Mouse (Mus musculus) embryonic facial prominence, embryonic 13.5 days (tissue): ENCODE results near the gene Slc17a4. TPM values are rescaled to one million over a fixed set of nuclear protein-coding genes. Genes with fewer than 3 reads are reported as not detected.

Experiments used
- ATAC-seq: fragments of 200-750 bp; cut with Nextera tagmentation; 2 replicates; pipeline ENCODE4 v1.8.0; 2017; ENCODE audit warnings: low read depth; ENCODE audit not compliant: insufficient number of reproducible peaks, insufficient read depth, low FRiP score, low TSS enrichment
- H3K27ac ChIP-seq: fragments of 300-500 bp; sonication (generic); 2 replicates; pipeline ENCODE4 v1.5.1; 2015; ENCODE audit warnings: moderate library complexity, mild to moderate bottlenecking, inconsistent platforms
- H3K27me3 ChIP-seq: fragments of 300-500 bp; sonication (generic); 2 replicates; pipeline ENCODE4 v1.6.1; 2015; ENCODE audit warnings: mild to moderate bottlenecking, inconsistent platforms
- H3K36me3 ChIP-seq: fragments of 300-500 bp; sonication (generic); 2 replicates; pipeline ENCODE4 v1.6.1; 2015; ENCODE audit warnings: mild to moderate bottlenecking, inconsistent platforms
- H3K4me1 ChIP-seq: fragments of 300-500 bp; sonication (generic); 2 replicates; pipeline ENCODE4 v1.6.1; 2015; ENCODE audit warnings: inconsistent platforms
- H3K4me2 ChIP-seq: fragments of 300-500 bp; sonication (generic); 2 replicates; pipeline ENCODE4 v1.6.1; 2015; ENCODE audit warnings: moderate library complexity, mild to moderate bottlenecking, inconsistent platforms
- H3K4me3 ChIP-seq: fragments of 300-500 bp; sonication (generic); 2 replicates; pipeline ENCODE4 v1.5.1; 2015; ENCODE audit warnings: mild to moderate bottlenecking, inconsistent platforms
- H3K9ac ChIP-seq: fragments of 300-500 bp; sonication (generic); 2 replicates; pipeline ENCODE4 v1.6.1; 2015; ENCODE audit warnings: mild to moderate bottlenecking, inconsistent platforms
- H3K9me3 ChIP-seq: fragments of 300-500 bp; sonication (generic); 2 replicates; pipeline ENCODE4 v1.6.1; 2016; ENCODE audit warnings: inconsistent platforms
- WGBS: fragments of 180-500 bp; shearing (Covaris S2); methylation state at CpG from one replicate; pipeline ENCODE4 v1.1.7; 2015; ENCODE audit warnings: mixed read lengths; 5-methylcytosine and 5-hydroxymethylcytosine counted together
- polyA plus RNA-seq: library from polyadenylated mRNA; unstranded; fragments of >200 nt; fragmentation: Nextera tagmentation; extraction: Ambion mirVana; gene quantifications from 2 replicates; pipeline ENCODE4 v1.2.1, GENCODE M21; 2015

Slc17a4 gene
- polyA plus RNA-seq, 1 experiment from 2014 or later: not detected

DNA sequence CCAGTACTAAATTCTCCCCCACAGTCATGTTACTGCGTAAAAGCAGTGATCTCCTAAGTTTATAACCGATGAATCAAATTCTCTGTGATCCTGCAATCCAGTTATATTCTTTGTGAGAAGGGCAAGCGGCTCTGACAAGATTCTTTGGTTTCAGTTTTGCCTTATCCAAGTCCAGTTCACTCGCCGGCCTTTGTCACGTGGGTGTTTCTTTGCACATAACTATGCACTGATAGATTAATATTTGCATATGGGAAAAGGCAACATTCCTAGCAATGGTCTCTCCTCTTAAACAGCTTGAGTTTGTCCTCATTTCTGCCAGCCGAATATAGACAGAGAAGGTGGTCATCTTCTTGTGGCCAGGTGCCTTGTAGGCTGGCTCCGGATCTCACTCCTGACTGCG lies 15.7 kb upstream of the Slc17a4 start:
- Histone ChIP-seq H3K4me3 (no peak overlapping the region), H3K27me3 (no peaks in the 10 kb centered on the region), H3K4me1 (peaks cover 22% of the 10 kb centered on the region), H3K4me2 (no peak overlapping the region), H3K27ac (no peak overlapping the region), H3K9ac (no peak overlapping the region), H3K36me3 (no peaks in the 10 kb centered on the region), H3K9me3 (no peaks in the 10 kb centered on the region)
- 85% methylated on average over 9 of the region's 9 CpGs for WGBS
- ATAC-seq: no peak

GRCm38 (mm10) chr13:23928637-23929036 lies 13.8 kb upstream of the Slc17a4 start:
- H3K4me3 ChIP-seq: no peak overlapping the region
- H3K4me1 ChIP-seq: peaks cover 22% of the 10 kb centered on the region
- no peak for ATAC-seq
- H3K27me3 ChIP-seq: no peaks in the 10 kb centered on the region
- H3K36me3 ChIP-seq: no peaks in the 10 kb centered on the region
- no peak overlapping the region for H3K27ac ChIP-seq
- no peaks in the 10 kb centered on the region for H3K9me3 ChIP-seq
- WGBS: 45% methylated on average over 3 of the region's 3 CpGs
- H3K9ac ChIP-seq: 0 out of 2 replicates have a peak overlapping the region, but pooled peaks have one; percentile 6
- H3K4me2 ChIP-seq: no peak overlapping the region

DNA sequence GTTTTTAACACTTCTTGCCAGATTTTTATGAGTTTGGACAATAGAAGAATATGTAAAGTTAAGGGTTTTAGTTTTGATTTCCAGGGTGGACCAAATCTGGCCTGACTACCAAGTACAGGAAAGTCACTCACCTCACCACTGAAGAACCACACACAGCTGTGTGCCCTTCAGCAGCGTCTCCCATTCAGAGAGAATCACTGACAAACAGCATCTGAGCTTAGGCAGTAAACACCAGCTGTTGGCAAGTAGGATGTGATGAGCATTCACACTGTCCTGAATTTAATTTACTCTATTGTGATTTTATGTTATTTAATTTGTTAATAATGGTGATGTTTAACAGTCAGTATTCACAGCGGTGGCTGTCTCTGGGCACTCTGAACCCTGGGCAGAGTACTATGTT lies 11.0 kb upstream of the Slc17a4 start:
- Histone ChIP-seq H3K9me3 (no peaks in the 10 kb centered on the region), H3K4me1 (peaks cover 15% of the 10 kb centered on the region), H3K4me3 (no peak overlapping the region), H3K27me3 (no peaks in the 10 kb centered on the region), H3K9ac (no peak overlapping the region), H3K36me3 (no peaks in the 10 kb centered on the region), H3K27ac (no peak overlapping the region), H3K4me2 (no peak overlapping the region)
- no peak for ATAC-seq
- WGBS: 73% methylated on average over 2 of the region's 2 CpGs

GRCm38 (mm10) chr13:23917674-23918073 lies 2.9 kb upstream of the Slc17a4 start:
- no peaks in the 10 kb centered on the region for H3K9me3 ChIP-seq
- H3K9ac ChIP-seq: no peak overlapping the region
- H3K4me1 ChIP-seq: no peaks in the 10 kb centered on the region
- H3K27ac ChIP-seq: no peak overlapping the region
- no peaks in the 10 kb centered on the region for H3K36me3 ChIP-seq
- no peak overlapping the region for H3K4me3 ChIP-seq
- 80% methylated on average over 4 of the region's 4 CpGs for WGBS
- H3K27me3 ChIP-seq: no peaks in the 10 kb centered on the region
- no peak overlapping the region for H3K4me2 ChIP-seq
- ATAC-seq: no peak

- H3K4me2 ChIP-seq: no peak overlapping the region
These were observed 1.3 kb upstream of the Slc17a4 start for GRCm38 (mm10) chr13:23916132-23916531.

GRCm38 (mm10) chr13:23913791-23914306 lies 960 bp downstream of the Slc17a4 start:
- Histone ChIP-seq H3K9me3 (no peaks in the 10 kb centered on the region), H3K4me2 (no peak overlapping the region), H3K4me1 (no peaks in the 10 kb centered on the region), H3K9ac (no peak overlapping the region), H3K27me3 (no peaks in the 10 kb centered on the region), H3K36me3 (no peaks in the 10 kb centered on the region), H3K27ac (no peak overlapping the region), H3K4me3 (no peak overlapping the region)
- 70% methylated on average over 6 of the region's 6 CpGs for WGBS
- ATAC-seq: no peak

More at GRCm38 (mm10) chr13:23916132-23916531, 1.3 kb upstream of the Slc17a4 start:
- no peaks in the 10 kb centered on the region for H3K36me3 ChIP-seq
- no peaks in the 10 kb centered on the region for H3K4me1 ChIP-seq
- H3K9ac ChIP-seq: no peak overlapping the region
- WGBS: 63% methylated on average over 1 of the region's 1 CpGs
- H3K9me3 ChIP-seq: no peaks in the 10 kb centered on the region
- no peak for ATAC-seq
- H3K27ac ChIP-seq: no peak overlapping the region
- H3K27me3 ChIP-seq: no peaks in the 10 kb centered on the region
- H3K4me3 ChIP-seq: no peak overlapping the region

DNA sequence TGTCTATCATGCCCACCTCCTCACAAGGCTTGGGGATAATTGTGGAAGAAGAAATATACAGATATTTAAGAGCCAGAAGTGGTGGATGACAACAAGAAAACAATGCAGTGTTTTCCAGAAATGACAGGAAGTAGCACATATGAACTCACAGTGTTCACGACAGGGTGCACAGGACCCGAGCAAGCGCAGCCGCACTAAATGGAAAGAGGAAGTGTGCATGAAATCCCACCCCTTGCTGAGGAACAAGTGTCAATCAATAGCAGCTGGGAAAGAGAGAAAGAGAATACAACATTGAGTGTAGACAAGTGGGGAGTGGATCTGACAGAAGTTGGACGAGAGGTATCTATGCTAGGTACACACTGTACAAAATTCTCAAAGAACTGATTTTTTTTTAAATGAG lies 3.5 kb downstream of the Slc17a4 start:
- WGBS: 76% methylated on average over 5 of the region's 5 CpGs

DNA sequence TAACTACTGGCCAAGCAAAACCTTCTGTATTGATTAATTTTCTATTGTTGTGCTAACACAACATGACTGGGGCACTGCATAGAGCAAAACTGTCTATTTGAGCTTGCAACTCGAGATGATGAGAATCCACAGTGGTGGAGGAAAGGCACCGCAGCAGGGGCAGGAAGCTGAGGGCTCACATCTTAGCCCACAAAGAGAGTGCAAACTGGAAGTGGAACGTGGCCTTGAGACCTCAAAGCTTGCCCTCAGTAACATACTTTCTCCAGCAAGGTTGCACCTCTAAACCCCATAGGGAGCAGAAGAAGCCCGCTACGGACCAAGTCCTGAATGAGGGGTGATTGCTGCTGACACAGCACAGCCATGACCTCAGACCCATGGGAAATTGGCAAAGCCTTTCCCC lies 4.7 kb downstream of the Slc17a4 start:
- Histone ChIP-seq H3K27ac (no peak overlapping the region), H3K4me3 (no peak overlapping the region), H3K27me3 (no peaks in the 10 kb centered on the region), H3K9me3 (no peaks in the 10 kb centered on the region), H3K36me3 (no peaks in the 10 kb centered on the region), H3K9ac (no peak overlapping the region), H3K4me1 (no peaks in the 10 kb centered on the region), H3K4me2 (no peak overlapping the region)
- WGBS: 73% methylated on average over 5 of the region's 5 CpGs
- ATAC-seq: no peak

More for the DNA sequence above, 3.5 kb downstream of the Slc17a4 start:
- no peaks in the 10 kb centered on the region for H3K4me1 ChIP-seq
- no peak overlapping the region for H3K4me3 ChIP-seq
- H3K9me3 ChIP-seq: no peaks in the 10 kb centered on the region
- no peak overlapping the region for H3K4me2 ChIP-seq
- no peaks in the 10 kb centered on the region for H3K27me3 ChIP-seq
- H3K27ac ChIP-seq: no peak overlapping the region
- ATAC-seq: no peak
- no peaks in the 10 kb centered on the region for H3K36me3 ChIP-seq
- H3K9ac ChIP-seq: no peak overlapping the region

DNA sequence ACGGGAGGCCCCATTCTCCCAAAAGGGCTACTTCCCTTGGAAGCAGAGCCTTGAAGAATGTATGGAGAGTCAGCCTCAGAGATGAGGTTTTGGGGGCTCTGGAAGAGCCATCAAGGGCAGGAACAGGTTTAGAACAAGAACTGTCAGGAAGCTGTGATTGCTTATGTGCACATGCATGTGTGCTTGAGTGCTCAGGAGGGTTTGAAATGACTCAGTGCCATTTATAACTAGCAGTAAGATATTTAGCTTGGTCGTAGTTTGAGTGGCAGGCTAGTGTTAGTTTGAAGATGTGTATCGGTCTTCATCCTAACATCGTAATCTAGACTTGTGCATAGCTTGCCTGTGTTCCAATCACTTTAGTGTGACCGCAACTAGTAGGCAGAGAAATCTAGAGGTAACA lies 7.9 kb downstream of the Slc17a4 start:
- H3K9ac ChIP-seq: no peak overlapping the region
- no peak for ATAC-seq

GRCm38 (mm10) chr13:23898242-23898641 lies 16.6 kb downstream of the Slc17a4 start:
- no peak overlapping the region for H3K4me2 ChIP-seq
- H3K27me3 ChIP-seq: no peaks in the 10 kb centered on the region
- no peak for ATAC-seq
- H3K4me3 ChIP-seq: no peak overlapping the region
- H3K36me3 ChIP-seq: no peaks in the 10 kb centered on the region
- WGBS: 40% methylated on average over 6 of the region's 6 CpGs
- no peak overlapping the region for H3K27ac ChIP-seq
- H3K9ac ChIP-seq: no peak overlapping the region
- no peaks in the 10 kb centered on the region for H3K9me3 ChIP-seq
- no peaks in the 10 kb centered on the region for H3K4me1 ChIP-seq

More for the DNA sequence above, 7.9 kb downstream of the Slc17a4 start:
- Histone ChIP-seq H3K27ac (no peak overlapping the region), H3K4me2 (no peak overlapping the region), H3K27me3 (no peaks in the 10 kb centered on the region), H3K9me3 (no peaks in the 10 kb centered on the region), H3K4me3 (no peak overlapping the region), H3K4me1 (no peaks in the 10 kb centered on the region), H3K36me3 (no peaks in the 10 kb centered on the region)
- WGBS: 92% methylated on average over 5 of the region's 5 CpGs

GRCm38 (mm10) chr13:23893269-23893593 lies 21.6 kb downstream of the Slc17a4 start:
- Histone ChIP-seq H3K4me1 (no peaks in the 10 kb centered on the region), H3K4me3 (no peak overlapping the region), H3K4me2 (no peak overlapping the region), H3K9me3 (no peaks in the 10 kb centered on the region), H3K27ac (no peak overlapping the region), H3K9ac (no peak overlapping the region), H3K36me3 (no peaks in the 10 kb centered on the region), H3K27me3 (no peaks in the 10 kb centered on the region)
- ATAC-seq: no peak
- WGBS: 62% methylated on average over 4 of the region's 4 CpGs

GRCm38 (mm10) chr13:23892592-23893268 lies 22.1 kb downstream of the Slc17a4 start:
- no peaks in the 10 kb centered on the region for H3K4me1 ChIP-seq
- no peak for ATAC-seq
- no peaks in the 10 kb centered on the region for H3K36me3 ChIP-seq
- no peak overlapping the region for H3K4me3 ChIP-seq
- no peak overlapping the region for H3K27ac ChIP-seq
- no peaks in the 10 kb centered on the region for H3K27me3 ChIP-seq
- H3K9ac ChIP-seq: no peak overlapping the region
- WGBS: 35% methylated on average over 9 of the region's 9 CpGs
- H3K9me3 ChIP-seq: no peaks in the 10 kb centered on the region
- H3K4me2 ChIP-seq: no peak overlapping the region
